Mouse (Mus musculus): Measurements from ENCODE around the gene Vmn1r91. TPM values are rescaled to one million over a fixed set of nuclear protein-coding genes. Genes with fewer than 3 reads are reported as not detected.

The Vmn1r91 gene
- polyA plus RNA-seq (2012; rRNA removed), result not detected in 2 replicates

GRCm38 (mm10) chr7:20099380-20099779, at the start of gene Vmn1r91:
Gene Vmn1r91, plus strand, starts transcription at chr7:20099680.

DNA sequence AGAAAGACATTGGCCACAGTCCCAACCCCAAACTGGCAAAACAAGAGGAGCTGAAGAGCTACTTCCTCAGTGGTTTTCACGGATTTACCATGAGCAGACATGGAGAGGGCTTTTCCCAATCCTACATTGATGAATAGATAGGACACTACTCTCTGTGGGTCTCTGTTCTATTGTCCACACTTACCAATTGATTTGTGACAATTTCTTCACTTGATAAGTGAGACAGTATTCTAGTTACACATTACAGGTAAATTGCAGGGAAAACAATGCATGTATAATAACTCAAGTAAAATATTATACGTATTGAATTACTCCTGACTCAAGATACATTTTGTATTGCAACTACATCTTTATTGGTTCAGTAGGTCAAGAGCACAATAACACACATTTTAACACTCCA, 23.0 kb downstream of the Vmn1r91 start, which contains the start of gene Gm16442:
Gene Gm16442 (minus strand): TSS at position 101 of the 400 bp plus-strand sequence.

GRCm38 (mm10) chr7:20138988-20139387, 39.5 kb downstream of the Vmn1r91 start, which contains the start of gene Vmn1r93:
Gene Vmn1r93, minus strand, starts transcription at chr7:20139088.

Other genes starting within 250 kb of the Vmn1r91 start
- gene Gm19345, start 247.7 kb upstream of the Vmn1r91 start, polyA plus RNA-seq (2012; rRNA removed), result 10.0 and 11.8 TPM in 2 replicates
- gene Ceacam16, start 238.4 kb upstream of the Vmn1r91 start, polyA plus RNA-seq (2012; rRNA removed), result 0.04 TPM in 1 of 2 replicates, not detected in the other
- 0.10 TPM in 1 of 2 replicates, not detected in the other for gene Ceacam19, start 211.7 kb upstream of the Vmn1r91 start, polyA plus RNA-seq (2012; rRNA removed)
- gene Pvr, start 178.5 kb upstream of the Vmn1r91 start, polyA plus RNA-seq (2012; rRNA removed), result 8.5 and 11.6 TPM in 2 replicates
- not detected in 2 replicates for gene Igsf23, start 148.9 kb upstream of the Vmn1r91 start, polyA plus RNA-seq (2012; rRNA removed)
- not detected in 2 replicates for gene Ceacam20, start 134.3 kb upstream of the Vmn1r91 start, polyA plus RNA-seq (2012; rRNA removed)
- gene Nlrp9b, start 108.2 kb upstream of the Vmn1r91 start, polyA plus RNA-seq (2012; rRNA removed), result not detected in 2 replicates
- not detected in 2 replicates for gene Gm16442, start 22.9 kb downstream of the Vmn1r91 start, polyA plus RNA-seq (2012; rRNA removed)
- gene Vmn1r93, start 39.4 kb downstream of the Vmn1r91 start, polyA plus RNA-seq (2012; rRNA removed), result not detected in 2 replicates
- not detected in 2 replicates for gene Vmn1r94, start 68.7 kb downstream of the Vmn1r91 start, polyA plus RNA-seq (2012; rRNA removed)
- gene Vmn1r95, start 94.0 kb downstream of the Vmn1r91 start, polyA plus RNA-seq (2012; rRNA removed), result not detected in 2 replicates
- not detected in 2 replicates for gene Gm6164, start 105.9 kb downstream of the Vmn1r91 start, polyA plus RNA-seq (2012; rRNA removed)
- gene Gm4498, start 134.1 kb downstream of the Vmn1r91 start, polyA plus RNA-seq (2012; rRNA removed), result not detected in 2 replicates
- gene Gm5890, start 163.2 kb downstream of the Vmn1r91 start, polyA plus RNA-seq (2012; rRNA removed), result not detected in 2 replicates
- not detected in 2 replicates for gene Gm4133, start 234.4 kb downstream of the Vmn1r91 start, polyA plus RNA-seq (2012; rRNA removed)

All from central nervous system, embryonic 14 days (tissue).